Mouse (Mus musculus) C2C12 (cell line): ENCODE results near the gene Ccnt2.

ENCODE experiments used
- CTCF ChIP-seq: IDR thresholded peaks from one replicate; pipeline ENCODE4 v1.5.1; 2011; ENCODE audit not compliant: control insufficient read depth, insufficient read depth, insufficient read length
- MAX ChIP-seq: IDR thresholded peaks from one replicate; pipeline ENCODE4 v1.6.1; 2011; ENCODE audit warnings: mild to moderate bottlenecking, control low read depth

DNA sequence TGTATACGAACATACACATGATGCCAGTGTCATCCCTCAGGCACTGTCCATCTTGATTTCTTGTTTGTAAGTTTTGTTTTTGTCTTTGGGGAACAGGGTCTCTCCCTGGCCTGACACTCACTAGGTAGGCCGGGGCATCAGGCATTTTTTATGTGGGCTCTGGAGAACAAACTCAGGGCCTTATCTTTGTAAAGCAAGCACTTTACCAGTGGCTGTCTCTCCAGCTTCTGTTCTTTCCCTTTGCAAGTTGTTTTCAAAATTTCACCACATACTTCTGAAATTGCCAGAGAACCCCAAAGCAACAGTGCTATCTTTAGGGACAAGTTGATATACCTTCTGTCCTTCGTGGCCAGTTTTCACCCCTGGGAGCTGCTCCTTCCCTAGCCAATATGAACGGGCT, 60.2 kb downstream of the Ccnt2 start:
- no peak for TF ChIP-seq MAX
- TF ChIP-seq CTCF: no peak
